Mouse (Mus musculus) heart, embryonic 16.5 days (tissue): ENCODE measurements around the gene Mios. TPM values are rescaled to one million over a fixed set of nuclear protein-coding genes. Genes with fewer than 3 reads are reported as not detected.

Source experiments
- ATAC-seq: fragments of 200-750 bp; cut with Nextera tagmentation; replicated peaks from 2 replicates; pipeline ENCODE4 v1.8.0; 2017; ENCODE audit warnings: moderate number of reproducible peaks; ENCODE audit not compliant: insufficient read depth, low FRiP score; ENCODE audit errors: extremely low read depth
- H3K27ac ChIP-seq: fragments of 300-500 bp; sonication (generic); 2 replicates; pipeline ENCODE4 v1.5.1; 2014; ENCODE audit warnings: mild to moderate bottlenecking, low read length, control low read depth, moderate library complexity
- H3K27me3 ChIP-seq: fragments of 300-500 bp; sonication (generic); 2 replicates; pipeline ENCODE4 v1.6.1; 2014; ENCODE audit warnings: low read length, mixed read lengths; ENCODE audit not compliant: control insufficient read depth, insufficient read depth
- H3K36me3 ChIP-seq: fragments of 300-500 bp; sonication (generic); 2 replicates; pipeline ENCODE4 v1.6.1; 2014; ENCODE audit not compliant: control insufficient read depth, insufficient read depth
- H3K4me1 ChIP-seq: fragments of 300-500 bp; sonication (generic); 2 replicates; pipeline ENCODE4 v1.6.1; 2014; ENCODE audit warnings: low read length, mixed read lengths; ENCODE audit not compliant: control insufficient read depth, insufficient read depth
- H3K4me2 ChIP-seq: fragments of 300-500 bp; sonication (generic); 2 replicates; pipeline ENCODE4 v1.6.1; 2014; ENCODE audit warnings: low read depth, mild to moderate bottlenecking, control low read depth, low read length
- H3K4me3 ChIP-seq: fragments of 300-500 bp; sonication (generic); 2 replicates; pipeline ENCODE4 v1.5.1; 2014; ENCODE audit warnings: mild to moderate bottlenecking, control low read depth, low read length
- H3K9ac ChIP-seq: fragments of 300-500 bp; sonication (generic); 2 replicates; pipeline ENCODE4 v1.6.1; 2014; ENCODE audit warnings: low read length, control low read depth
- H3K9me3 ChIP-seq: fragments of 300-500 bp; sonication (generic); replicated peaks from 2 replicates; pipeline ENCODE4 v1.6.1; 2016; ENCODE audit warnings: low read length; ENCODE audit not compliant: control insufficient read depth
- WGBS: fragments of 180-500 bp; shearing (Covaris S2); extraction: QIAGEN DNeasy Blood & Tissue Kit; methylation state at CpG from one replicate; pipeline ENCODE4 v1.1.7; 2014; 5-methylcytosine and 5-hydroxymethylcytosine counted together
- polyA plus RNA-seq: library from polyadenylated mRNA; unstranded; fragments of >200 nt; fragmentation: Nextera tagmentation; extraction: Ambion mirVana; gene quantifications from 2 replicates; pipeline ENCODE4 v1.2.1, GENCODE M21; 2015

Gene Mios
- polyA plus RNA-seq = 15.2 and 16.0 TPM in 2 replicates

- no peaks in the 10 kb centered on the region for H3K27me3 ChIP-seq
- 0% methylated on average over 81 of the region's 90 CpGs for WGBS
- peaks cover 9% of the 10 kb centered on the region for H3K4me1 ChIP-seq
- peak within 1 kb of the TSS; percentile 95 for H3K9ac ChIP-seq
- H3K36me3 ChIP-seq = no peaks in the 10 kb centered on the region
- peak; percentile 98 for ATAC-seq
- peak within 1 kb of the TSS; percentile 87 for H3K4me2 ChIP-seq
- H3K27ac ChIP-seq = peak within 1 kb of the TSS; percentile 94
- no peaks in the 10 kb centered on the region for H3K9me3 ChIP-seq
- H3K4me3 ChIP-seq = peak within 1 kb of the TSS; percentile 86
Observed at GRCm38 (mm10) chr6:8209047-8209865, at the start of gene Mios. Gene Mios, plus strand, starts transcription at chr6:8209222.

GRCm38 (mm10) chr6:8160001-8160400 is 49.0 kb upstream of the Mios start:
- H3K36me3 ChIP-seq = no peaks in the 10 kb centered on the region
- peaks cover 4% of the 10 kb centered on the region; the same call in 1 of the 2 replicates for H3K4me1 ChIP-seq
- WGBS = 68% methylated on average over 2 of the region's 2 CpGs
- H3K9me3 ChIP-seq = no peaks in the 10 kb centered on the region
- no peaks in the 10 kb centered on the region for H3K27me3 ChIP-seq
- no peak for ATAC-seq
- no peak overlapping the region for H3K4me2 ChIP-seq
- H3K27ac ChIP-seq = no peak overlapping the region
- no peak overlapping the region for H3K9ac ChIP-seq
- H3K4me3 ChIP-seq = no peak overlapping the region

DNA sequence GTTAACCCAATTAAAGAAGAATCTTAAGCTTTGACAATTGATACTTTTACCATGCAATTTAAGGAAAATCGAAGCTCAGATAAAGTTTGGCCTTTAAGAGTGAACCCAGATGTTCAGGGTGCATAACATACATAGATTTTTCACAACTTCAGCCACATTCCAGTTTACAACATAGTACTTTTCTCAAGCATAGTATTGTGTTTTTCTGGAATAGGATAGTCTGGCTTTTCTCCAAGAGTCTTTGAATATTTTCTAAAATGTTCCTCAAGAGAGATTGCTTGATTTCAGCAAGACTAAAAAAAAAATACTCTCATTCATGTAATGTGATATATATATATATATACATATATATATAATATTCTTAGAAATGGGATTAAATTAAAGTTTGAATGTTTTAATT is 44.3 kb upstream of the Mios start:
- no peak for ATAC-seq
- 61% methylated on average over 1 of the region's 1 CpGs for WGBS
- Histone ChIP-seq H3K4me3 (no peak overlapping the region), H3K9ac (no peak overlapping the region), H3K36me3 (no peaks in the 10 kb centered on the region), H3K27me3 (no peaks in the 10 kb centered on the region), H3K9me3 (no peaks in the 10 kb centered on the region), H3K4me2 (no peak overlapping the region), H3K27ac (no peak overlapping the region), H3K4me1 (peaks cover 2% of the 10 kb centered on the region; the same call in 1 of the 2 replicates)

GRCm38 (mm10) chr6:8172101-8172500 is 36.9 kb upstream of the Mios start:
- no peak overlapping the region for H3K4me2 ChIP-seq
- H3K9me3 ChIP-seq = no peaks in the 10 kb centered on the region
- no peak overlapping the region for H3K27ac ChIP-seq
- H3K4me3 ChIP-seq = no peak overlapping the region
- no peaks in the 10 kb centered on the region for H3K27me3 ChIP-seq
- ATAC-seq = no peak
- H3K36me3 ChIP-seq = no peaks in the 10 kb centered on the region
- no peaks in the 10 kb centered on the region for H3K4me1 ChIP-seq
- WGBS = 78% methylated on average over 1 of the region's 1 CpGs
- no peak overlapping the region for H3K9ac ChIP-seq

GRCm38 (mm10) chr6:8174062-8174461 is 35.0 kb upstream of the Mios start:
- no peak overlapping the region for H3K27ac ChIP-seq
- WGBS = 21% methylated on average over 2 of the region's 2 CpGs
- no peak overlapping the region for H3K4me2 ChIP-seq
- no peak overlapping the region for H3K4me3 ChIP-seq
- ATAC-seq = peak; percentile 72
- H3K9ac ChIP-seq = no peak overlapping the region
- H3K27me3 ChIP-seq = no peaks in the 10 kb centered on the region
- no peaks in the 10 kb centered on the region for H3K9me3 ChIP-seq
- H3K4me1 ChIP-seq = peaks cover 6% of the 10 kb centered on the region
- H3K36me3 ChIP-seq = no peaks in the 10 kb centered on the region

- WGBS = 90% methylated on average over 7 of the region's 7 CpGs
- H3K27ac ChIP-seq = no peak overlapping the region
- H3K9ac ChIP-seq = no peak overlapping the region
- no peaks in the 10 kb centered on the region for H3K36me3 ChIP-seq
- peaks cover 8% of the 10 kb centered on the region for H3K4me1 ChIP-seq
- ATAC-seq = no peak
- H3K9me3 ChIP-seq = no peaks in the 10 kb centered on the region
- H3K27me3 ChIP-seq = no peaks in the 10 kb centered on the region
- H3K4me2 ChIP-seq = no peak overlapping the region
- no peak overlapping the region for H3K4me3 ChIP-seq
Observed at GRCm38 (mm10) chr6:8175346-8175745, 33.7 kb upstream of the Mios start.

DNA sequence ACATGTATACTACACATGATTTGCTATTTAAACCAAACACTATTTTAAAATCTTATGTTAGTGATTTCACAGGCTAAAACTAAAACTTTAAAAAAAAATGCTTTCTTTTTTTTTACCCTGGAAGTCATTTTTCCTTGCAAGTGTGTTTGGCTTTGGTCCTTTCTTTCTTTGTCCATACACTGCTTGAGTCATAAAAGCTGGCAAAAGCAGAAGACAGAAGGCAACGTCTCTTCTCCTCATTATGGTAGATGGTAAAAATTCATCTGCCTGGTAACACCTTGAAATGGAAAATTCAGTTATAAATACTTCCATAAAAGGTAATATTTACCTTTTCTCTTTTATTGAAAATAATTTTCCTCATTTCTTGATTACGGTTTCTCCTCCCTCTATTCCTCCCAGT is 32.9 kb upstream of the Mios start:
- no peak overlapping the region for H3K9ac ChIP-seq
- no peak overlapping the region for H3K4me3 ChIP-seq
- no peak overlapping the region for H3K4me2 ChIP-seq
- no peak overlapping the region for H3K27ac ChIP-seq
- WGBS = 75% methylated on average over 2 of the region's 2 CpGs
- no peak for ATAC-seq
- no peaks in the 10 kb centered on the region for H3K36me3 ChIP-seq
- H3K4me1 ChIP-seq = peaks cover 8% of the 10 kb centered on the region
- no peaks in the 10 kb centered on the region for H3K9me3 ChIP-seq
- H3K27me3 ChIP-seq = no peaks in the 10 kb centered on the region

DNA sequence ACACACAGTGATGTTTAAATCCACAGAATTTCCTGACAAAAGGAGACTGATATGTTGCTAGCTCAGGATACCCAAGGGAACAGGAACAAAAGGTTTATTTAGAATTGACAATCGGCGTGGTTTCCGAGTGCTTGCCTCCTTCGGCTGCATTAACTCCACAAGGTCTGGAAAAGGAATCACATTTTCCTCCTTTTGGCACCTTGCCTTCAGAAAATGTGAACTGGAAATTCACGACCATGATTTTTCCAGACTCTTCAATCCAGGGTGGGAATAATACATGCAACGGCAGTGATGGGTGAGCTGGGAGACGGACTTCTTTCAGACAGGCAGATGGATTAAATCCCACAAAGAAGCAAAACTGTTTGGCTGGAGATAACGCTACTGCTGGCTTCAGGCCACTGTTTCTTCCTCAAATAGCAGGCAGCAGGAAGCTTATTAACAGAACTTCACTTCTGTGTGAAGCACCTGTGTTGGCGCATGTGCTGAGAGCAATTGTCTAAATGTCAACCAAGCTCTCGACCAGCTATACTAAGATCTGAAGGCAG is 30.6 kb upstream of the Mios start:
- 28% methylated on average over 10 of the region's 10 CpGs for WGBS
- H3K27ac ChIP-seq = no peak overlapping the region
- H3K36me3 ChIP-seq = no peaks in the 10 kb centered on the region
- H3K4me2 ChIP-seq = peak overlapping the region; percentile 33; the same call in 1 of the 2 replicates
- H3K4me3 ChIP-seq = no peak overlapping the region
- no peaks in the 10 kb centered on the region for H3K27me3 ChIP-seq
- no peak overlapping the region for H3K9ac ChIP-seq
- H3K9me3 ChIP-seq = no peaks in the 10 kb centered on the region
- no peak for ATAC-seq
- peaks cover 8% of the 10 kb centered on the region for H3K4me1 ChIP-seq

DNA sequence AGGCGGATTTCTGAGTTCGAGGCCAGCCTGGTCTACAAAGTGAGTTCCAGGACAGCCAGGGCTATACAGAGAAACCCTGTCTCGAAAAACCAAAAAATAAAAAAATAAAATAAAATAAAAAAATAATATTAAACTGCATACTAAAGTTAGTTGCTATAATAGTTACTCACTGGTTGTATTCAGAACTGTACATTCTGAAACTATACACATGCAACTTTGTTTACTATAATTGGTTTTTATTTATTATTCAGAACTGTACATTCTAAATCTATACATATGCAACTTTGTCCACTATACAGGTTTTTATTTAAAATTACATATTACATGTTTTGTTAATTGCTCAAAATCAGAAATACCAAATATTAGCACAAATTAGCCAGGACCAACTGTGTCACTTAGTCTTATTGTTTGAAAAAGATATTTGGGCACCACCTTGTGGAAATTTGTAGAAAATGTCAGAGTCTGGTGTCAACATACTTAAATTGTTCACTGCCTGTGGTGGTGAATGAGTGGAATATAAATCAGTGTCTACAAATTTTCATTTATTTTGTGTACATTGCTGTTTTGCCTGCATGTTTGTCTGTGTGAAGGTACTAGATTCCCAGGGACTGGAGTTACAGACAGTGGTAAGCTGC is 20.3 kb upstream of the Mios start:
- no peaks in the 10 kb centered on the region for H3K36me3 ChIP-seq
- H3K9ac ChIP-seq = no peak overlapping the region
- no peaks in the 10 kb centered on the region for H3K27me3 ChIP-seq
- ATAC-seq = no peak
- 94% methylated on average over 3 of the region's 3 CpGs for WGBS
- no peak overlapping the region for H3K4me2 ChIP-seq
- no peaks in the 10 kb centered on the region for H3K9me3 ChIP-seq
- no peaks in the 10 kb centered on the region for H3K4me1 ChIP-seq
- H3K27ac ChIP-seq = no peak overlapping the region
- H3K4me3 ChIP-seq = no peak overlapping the region
